Mouse (Mus musculus) lung, adult 2 months (tissue): ENCODE measurements at regions not wholly inside any gene's neighbourhood (a gene's known extent, or its start where the extent isn't known, plus 50 kb on each side); places are given as distances from the start of the nearest gene placed in this dataset.

Source experiments
- CTCF ChIP-seq: fragments of 200-500 bp; IDR thresholded peaks from 2 replicates; pipeline ENCODE4 v1.5.1; 2011; ENCODE audit warnings: mild to moderate bottlenecking, low read length, control low read depth; ENCODE audit not compliant: insufficient read depth
- POLR2A ChIP-seq: fragments of 200-500 bp; IDR thresholded peaks from 2 replicates; pipeline ENCODE4 v1.6.1; 2011; ENCODE audit warnings: low read depth, mild to moderate bottlenecking, control low read depth, low read length, borderline replicate concordance; ENCODE audit errors: extremely low read depth

DNA sequence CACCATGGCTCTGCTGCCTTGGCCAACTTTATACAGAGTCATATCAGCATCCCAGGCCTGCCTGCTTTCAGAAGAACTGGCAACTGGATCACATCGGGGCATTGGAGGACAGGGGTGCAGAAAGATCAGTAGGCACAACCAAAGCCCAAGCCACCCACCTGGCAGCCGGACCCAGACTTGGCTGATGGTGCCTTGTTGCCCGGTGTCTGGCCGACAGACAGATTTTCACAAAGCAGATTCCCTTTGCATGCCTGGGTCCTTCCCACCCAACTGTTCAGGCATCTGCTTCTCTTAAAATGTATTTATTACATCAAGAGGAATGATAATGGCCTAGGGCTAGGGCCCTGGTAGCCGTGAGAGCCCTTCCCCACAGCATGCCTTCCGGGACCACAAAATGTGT, 96.2 kb downstream of the Gm26897 start:
- TF ChIP-seq POLR2A (no peak), CTCF (no peak)
